Mouse (Mus musculus) lung, adult 2 months (tissue): Measurements from ENCODE around the gene Sned1.

Experiments
- CTCF ChIP-seq: fragments of 200-500 bp; IDR thresholded peaks from 2 replicates; pipeline ENCODE4 v1.5.1; 2011; ENCODE audit warnings: mild to moderate bottlenecking, low read length, control low read depth; ENCODE audit not compliant: insufficient read depth
- POLR2A ChIP-seq: fragments of 200-500 bp; IDR thresholded peaks from 2 replicates; pipeline ENCODE4 v1.6.1; 2011; ENCODE audit warnings: low read depth, mild to moderate bottlenecking, control low read depth, low read length, borderline replicate concordance; ENCODE audit errors: extremely low read depth

DNA sequence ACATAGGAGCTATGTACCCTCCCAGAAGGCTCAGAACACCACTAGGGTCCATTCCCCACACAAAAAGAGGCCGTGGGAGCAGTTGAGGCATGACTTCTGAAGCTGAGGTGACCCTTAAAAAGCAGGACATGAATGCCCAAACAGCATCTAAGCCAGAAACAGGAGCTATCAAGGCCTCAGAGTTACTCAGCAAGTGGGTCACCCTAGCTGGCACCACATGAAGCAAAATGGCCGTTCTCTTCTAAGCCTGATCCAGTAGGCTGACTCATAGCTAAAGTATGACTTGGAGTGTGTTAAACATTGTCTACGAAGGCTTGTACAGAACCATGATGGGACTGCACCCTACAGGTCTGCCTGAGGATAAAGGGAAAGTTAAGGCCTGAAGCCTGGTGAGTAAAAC, 90.8 kb downstream of the Sned1 start:
- no peak for TF ChIP-seq CTCF
- no peak for TF ChIP-seq POLR2A
